Mouse (Mus musculus) cerebellum, adult 11-12 months (tissue): ENCODE data around the gene Ppp1r14b.
A peak's percentile ranks its signal among the peaks of the same experiment; 100 is the strongest.

Experiments used
- DNase-seq: peaks from one replicate; pipeline ENCODE4 v3.0.0; 2022

Gene Ppp1r14b

DNA sequence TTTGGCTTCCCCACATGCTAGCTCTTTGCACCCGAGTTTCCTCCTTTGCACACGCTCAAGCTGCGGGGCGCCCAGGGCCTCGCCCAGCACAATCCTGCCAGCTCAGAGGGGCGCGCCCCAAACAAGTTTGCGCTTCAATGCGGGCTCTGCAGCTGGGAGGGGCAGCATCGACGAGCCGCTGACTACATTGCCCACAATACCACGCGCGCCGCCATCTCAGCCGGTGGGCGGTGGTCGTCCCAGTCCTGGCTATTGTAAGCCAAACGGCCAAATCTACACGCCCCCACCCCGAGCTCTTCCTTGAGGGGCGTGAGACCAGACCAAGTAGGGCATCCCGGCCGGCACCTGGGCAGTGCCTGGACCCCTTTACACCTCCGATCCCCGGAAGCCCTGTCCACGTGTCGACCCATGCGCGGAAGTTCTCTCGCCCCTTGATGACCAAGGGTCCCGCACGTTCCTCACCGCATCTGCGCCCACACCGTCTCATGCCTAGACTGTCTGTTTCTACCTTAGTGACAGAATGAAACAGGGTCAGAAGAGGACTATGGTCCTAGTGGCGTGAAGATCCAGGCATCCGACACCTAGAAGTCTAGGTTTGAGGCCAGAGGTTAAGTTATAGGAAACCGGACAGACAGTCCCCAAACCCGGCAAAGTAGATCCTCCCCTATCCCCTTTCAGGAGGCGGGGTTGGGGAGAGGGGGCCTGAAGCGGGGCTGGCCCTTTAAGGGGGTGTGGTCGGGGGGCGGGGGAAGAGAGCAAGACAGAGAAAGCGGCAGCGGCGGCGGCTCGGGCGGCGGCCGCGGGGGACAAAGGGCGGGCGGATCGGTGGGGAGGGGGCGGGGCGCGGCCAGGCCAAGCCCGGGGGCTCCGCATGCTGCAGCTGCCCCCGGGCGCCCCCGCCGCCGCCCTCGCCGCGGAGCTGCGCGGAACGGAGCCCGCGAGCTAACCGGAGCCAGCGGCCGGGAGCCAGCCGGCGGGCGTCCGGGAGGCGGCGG is at the start of gene Ppp1r14b:
Gene Ppp1r14b, plus strand, starts transcription at position 758 of the 995 bp plus-strand sequence.
- peak; percentile 68 for DNase-seq

DNA sequence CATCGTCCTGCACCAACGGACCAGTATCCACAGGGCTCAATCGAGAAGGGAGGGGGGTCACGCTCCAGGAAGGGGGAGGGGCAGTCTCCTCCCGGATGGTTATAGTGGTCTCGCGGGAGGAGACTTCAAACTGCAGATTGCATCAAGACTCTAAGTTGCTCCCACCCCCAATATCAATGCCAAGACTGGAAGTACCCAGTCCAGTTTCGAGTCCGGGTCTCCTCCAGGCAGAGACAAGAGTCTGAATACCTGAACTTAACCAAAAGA is 49.5 kb upstream of the Ppp1r14b start, which contains the start of gene Catsperz:
Gene Catsperz, minus strand, starts transcription at position 74 of the 267 bp plus-strand sequence.
- DNase-seq, result peak; percentile 69

GRCm38 (mm10) chr19:6925611-6926329 is 49.0 kb upstream of the Ppp1r14b start:
- DNase-seq, result peak; percentile 56

GRCm38 (mm10) chr19:6926559-6927255 is 48.1 kb upstream of the Ppp1r14b start:
- DNase-seq, result peak; percentile 59

- no peak for DNase-seq
Observed at GRCm38 (mm10) chr19:6928080-6928479, 46.7 kb upstream of the Ppp1r14b start.

DNA sequence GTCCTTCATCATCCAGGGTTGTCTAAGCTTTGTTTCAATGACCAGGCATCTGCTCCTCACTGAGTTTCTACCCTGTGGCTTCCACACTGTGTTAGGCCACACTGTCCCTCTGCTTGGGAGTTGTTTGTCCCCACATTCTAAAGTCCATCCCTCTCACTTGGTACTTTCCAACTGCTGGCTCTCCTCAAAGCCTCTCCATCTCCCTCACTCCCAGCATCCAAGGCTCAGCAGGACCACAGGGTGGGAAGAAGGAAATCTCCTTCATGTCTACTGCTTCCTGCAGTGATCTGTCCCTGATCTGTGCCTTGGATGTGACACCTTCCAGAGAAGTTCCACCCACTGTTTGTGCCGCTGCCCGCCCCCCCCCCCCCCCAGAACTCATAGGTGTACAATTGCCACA is 43.8 kb upstream of the Ppp1r14b start:
- DNase-seq, result peak; percentile 60

DNA sequence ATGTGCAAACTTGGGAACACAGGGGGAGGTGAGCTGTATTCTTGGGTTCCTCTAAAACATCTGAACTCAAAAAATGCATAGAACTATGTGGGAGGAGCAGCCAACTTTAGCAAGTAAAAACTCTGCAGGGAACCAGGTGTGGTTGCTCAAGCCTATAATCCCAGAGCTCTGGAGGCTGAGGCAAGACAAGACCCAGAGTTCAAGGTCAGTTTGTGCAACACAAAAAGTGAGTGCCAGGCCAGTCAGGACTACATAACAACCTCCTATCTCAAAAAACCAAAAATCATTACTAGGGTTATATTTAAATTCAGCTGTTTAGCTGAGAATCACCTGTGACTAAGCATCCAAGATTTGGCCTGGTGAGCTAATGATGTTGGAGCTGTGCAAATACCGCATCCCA is 42.8 kb upstream of the Ppp1r14b start:
- no peak for DNase-seq

- DNase-seq, result no peak
Observed at GRCm38 (mm10) chr19:6933102-6933435, 41.7 kb upstream of the Ppp1r14b start.

- DNase-seq, result peak; percentile 80
Observed at GRCm38 (mm10) chr19:6933436-6934194, 41.2 kb upstream of the Ppp1r14b start.

DNA sequence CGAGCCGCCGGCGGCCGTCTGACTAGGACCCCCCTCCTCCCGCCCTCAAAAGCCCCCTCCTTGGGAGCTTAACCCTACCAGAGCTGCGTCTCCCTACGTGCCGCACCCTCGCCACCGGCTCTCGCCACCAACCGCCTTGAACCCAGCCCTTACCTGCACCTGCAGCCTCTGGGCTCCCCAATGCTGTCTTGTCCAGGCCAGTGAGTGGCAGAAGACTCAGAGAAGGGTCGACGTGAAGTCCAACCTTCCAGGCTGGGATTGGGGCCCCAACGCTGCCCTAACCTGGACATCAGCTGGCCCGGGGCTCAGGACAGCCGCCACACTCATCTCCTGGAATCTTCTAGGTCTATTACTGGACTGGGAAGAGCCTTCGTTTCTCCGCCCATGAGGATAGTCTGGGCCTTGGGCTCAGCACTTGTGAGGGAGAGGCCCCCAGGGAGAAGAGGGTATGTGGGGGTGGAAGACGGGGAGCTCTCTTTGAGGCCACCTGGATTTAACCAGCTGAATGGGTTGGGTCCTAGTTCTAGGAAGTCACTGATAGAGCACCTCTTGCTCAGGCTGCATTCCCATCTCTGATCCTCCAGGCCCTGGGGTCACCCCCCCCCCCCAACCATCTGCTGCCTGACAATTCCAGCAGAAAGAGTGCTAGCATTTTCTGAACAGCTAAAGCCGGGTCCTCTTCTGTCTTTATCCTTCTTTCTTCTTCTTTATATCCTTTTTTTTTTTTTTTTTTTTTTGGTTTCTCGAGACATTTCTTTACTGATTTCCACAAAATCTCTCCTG is 40.4 kb upstream of the Ppp1r14b start, which contains the start of gene Kcnk4:
Gene Kcnk4, minus strand, starts transcription at position 321 of the 783 bp plus-strand sequence.
- DNase-seq, result peak; percentile 53

DNA sequence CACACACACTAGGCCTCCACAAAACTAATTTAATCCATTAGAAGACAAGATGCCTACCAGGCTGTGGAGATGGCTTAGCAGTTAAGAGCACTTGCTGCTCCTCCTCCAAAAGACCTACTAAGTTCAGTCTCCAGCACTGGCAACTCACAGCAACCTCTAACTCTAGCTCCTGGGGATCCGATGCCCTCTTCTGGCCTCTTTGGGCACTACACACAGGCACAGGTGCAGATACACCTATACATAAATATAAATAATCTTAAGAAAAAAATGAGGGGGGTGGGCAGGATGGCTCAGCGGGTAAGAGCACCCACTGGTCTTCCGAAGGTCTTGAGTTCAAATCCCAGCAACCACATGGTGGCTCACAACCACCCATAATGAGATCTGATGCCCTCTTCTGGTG is 38.5 kb upstream of the Ppp1r14b start:
- peak; percentile 63 for DNase-seq

DNA sequence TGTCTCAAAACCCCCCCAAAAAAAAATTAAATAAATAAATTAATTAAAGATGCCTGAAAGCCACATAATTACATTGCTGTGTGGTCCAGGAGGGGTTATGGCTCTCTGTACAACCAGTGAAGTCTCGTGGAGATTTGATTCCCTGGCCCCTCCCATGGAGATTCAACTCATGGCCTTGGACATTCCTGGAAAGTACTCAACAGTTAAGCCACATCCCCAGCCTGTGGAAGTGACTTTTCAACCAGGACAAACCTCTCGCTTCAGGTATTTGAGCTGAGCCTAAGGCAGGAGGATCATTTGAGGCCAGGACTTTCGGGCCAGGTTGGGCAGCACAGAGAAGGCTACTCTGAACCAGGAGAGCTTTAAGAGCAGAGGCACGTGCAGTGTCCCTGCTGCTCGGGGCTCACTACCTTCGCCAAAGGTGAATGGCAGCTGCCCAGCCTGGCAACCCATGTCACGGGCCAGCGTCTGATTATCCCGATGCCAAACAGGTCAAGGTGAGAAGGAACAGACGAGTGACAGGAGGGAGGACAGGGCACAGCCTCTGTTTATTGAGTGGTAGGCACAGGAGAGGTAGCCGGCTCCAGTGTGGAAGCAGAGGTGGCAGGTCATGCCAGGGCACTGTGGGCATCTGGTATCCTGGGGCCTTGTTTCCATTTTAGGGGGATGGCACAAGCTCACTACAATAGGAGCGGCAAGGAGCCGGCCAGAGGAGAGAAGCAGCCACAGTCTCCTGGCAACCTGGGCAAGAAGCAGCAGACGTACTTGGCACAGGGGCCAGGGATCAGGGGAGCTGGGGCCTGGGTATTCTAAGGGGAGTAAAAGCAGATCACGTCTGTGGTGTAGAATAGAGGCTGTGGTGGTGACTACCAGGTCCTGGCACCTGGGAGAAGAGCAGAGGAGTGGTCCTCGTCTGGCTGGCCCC is 37.0 kb upstream of the Ppp1r14b start:
- DNase-seq, result peak; percentile 82

DNA sequence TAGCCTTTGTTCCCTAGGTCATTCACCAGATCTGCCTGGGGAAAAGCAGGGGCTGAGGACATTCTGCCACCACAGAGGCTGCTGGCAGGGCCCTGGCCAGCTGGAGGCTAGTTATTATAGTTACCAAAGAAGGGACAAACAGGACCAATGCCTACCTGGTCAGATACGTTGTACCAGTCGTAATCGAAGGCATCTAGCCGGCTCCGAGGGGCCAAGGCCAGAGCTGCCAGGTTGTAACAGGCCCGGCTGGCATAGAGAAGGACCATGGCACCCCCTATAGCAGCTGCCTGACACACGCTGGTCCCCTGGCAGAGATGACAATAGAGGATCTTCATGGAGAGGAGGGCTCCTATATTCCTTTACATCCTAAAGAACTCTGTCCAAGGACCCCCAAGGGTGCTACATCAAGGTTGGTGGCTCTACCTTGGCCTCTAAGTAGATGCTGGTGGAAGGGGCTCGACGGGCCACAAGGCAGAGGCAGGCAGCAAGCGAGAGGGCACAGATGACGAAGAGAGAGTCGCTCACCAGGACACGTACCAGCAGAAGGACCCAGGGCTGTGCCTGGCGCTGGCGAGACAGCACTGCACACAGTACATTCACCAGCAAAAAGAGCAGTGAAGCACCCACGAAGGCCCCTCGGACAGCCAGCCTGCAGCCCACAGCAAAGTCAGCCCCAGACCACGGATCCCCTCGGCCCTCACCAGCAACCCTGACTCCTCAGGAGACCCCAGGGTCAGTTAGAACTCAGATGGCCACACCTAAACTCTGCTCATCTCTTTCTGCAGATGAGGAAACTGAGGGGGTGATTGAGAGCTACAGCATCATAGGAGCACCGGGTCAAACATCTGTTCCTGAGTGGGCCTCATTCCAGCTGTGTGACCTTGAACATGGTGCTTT is 35.4 kb upstream of the Ppp1r14b start:
- peak; percentile 63 for DNase-seq

- DNase-seq, result peak; percentile 73
Observed at GRCm38 (mm10) chr19:6940396-6941351, 34.1 kb upstream of the Ppp1r14b start.

- peak; percentile 90 for DNase-seq
Observed at GRCm38 (mm10) chr19:6941372-6942248, 33.2 kb upstream of the Ppp1r14b start, which contains the start of gene Bad. Gene Bad (plus strand): TSS chr19:6941861.

GRCm38 (mm10) chr19:6942249-6942691 is 32.5 kb upstream of the Ppp1r14b start, which contains the start of gene Gpr137:
Gene Gpr137 (minus strand): TSS chr19:6942480.
- DNase-seq, result peak; percentile 94

GRCm38 (mm10) chr19:6942764-6943163 is 32.0 kb upstream of the Ppp1r14b start:
- peak; percentile 63 for DNase-seq
